Mouse (Mus musculus) midbrain, embryonic 14.5 days (tissue): ENCODE data around the gene Miip. TPM values are rescaled to one million over a fixed set of nuclear protein-coding genes. Genes with fewer than 3 reads are reported as not detected.

ENCODE experiments used
- ATAC-seq: fragments of 200-750 bp; cut with Nextera tagmentation; 2 replicates; pipeline ENCODE4 v1.8.0; 2017; ENCODE audit warnings: moderate number of reproducible peaks, moderate library complexity; ENCODE audit not compliant: low FRiP score, low TSS enrichment
- DNase-seq: peaks from one replicate; pipeline ENCODE4 v3.0.0-alpha.2; 2015
- H3K27ac ChIP-seq: fragments of 300-500 bp; sonication (generic); replicated peaks from 2 replicates; pipeline ENCODE4 v1.5.1; 2014; ENCODE audit warnings: mild to moderate bottlenecking, low read depth, low read length, moderate library complexity
- H3K27me3 ChIP-seq: fragments of 300-500 bp; sonication (generic); 2 replicates; pipeline ENCODE4 v1.6.1; 2014; ENCODE audit warnings: low read length, control low read depth, mixed read lengths; ENCODE audit not compliant: control insufficient read depth, insufficient read depth
- H3K36me3 ChIP-seq: fragments of 300-500 bp; sonication (generic); 2 replicates; pipeline ENCODE4 v1.6.1; 2014; ENCODE audit warnings: low read length, control low read depth; ENCODE audit not compliant: control insufficient read depth, insufficient read depth
- H3K4me1 ChIP-seq: fragments of 300-500 bp; sonication (generic); 2 replicates; pipeline ENCODE4 v1.6.1; 2014; ENCODE audit warnings: mild to moderate bottlenecking, antibody characterized with exemption, low read length, control low read depth; ENCODE audit not compliant: control insufficient read depth, insufficient read depth
- H3K4me2 ChIP-seq: fragments of 300-500 bp; sonication (generic); 2 replicates; pipeline ENCODE4 v1.6.1; 2014; ENCODE audit warnings: mild to moderate bottlenecking, low read length, moderate library complexity
- H3K4me3 ChIP-seq: fragments of 300-500 bp; sonication (generic); replicated peaks from 2 replicates; pipeline ENCODE4 v1.5.1; 2014; ENCODE audit warnings: low read depth, low read length
- H3K9ac ChIP-seq: fragments of 300-500 bp; sonication (generic); replicated peaks from 2 replicates; pipeline ENCODE4 v1.6.1; 2014; ENCODE audit warnings: mild to moderate bottlenecking, low read length, moderate library complexity
- H3K9me3 ChIP-seq: fragments of 300-500 bp; sonication (generic); 2 replicates; pipeline ENCODE4 v1.6.1; 2016; ENCODE audit warnings: low read length, control low read depth, mixed read lengths; ENCODE audit not compliant: control insufficient read depth
- WGBS: fragments of 180-500 bp; shearing (Covaris S2); extraction: QIAGEN DNeasy Blood & Tissue Kit; methylation state at CpG from one replicate; pipeline ENCODE4 v1.1.7; 2014; 5-methylcytosine and 5-hydroxymethylcytosine counted together
- polyA plus RNA-seq: library from polyadenylated mRNA; unstranded; fragments of >200 nt; fragmentation: Nextera tagmentation; extraction: Ambion mirVana; gene quantifications from 2 replicates; pipeline ENCODE4 v1.2.1, GENCODE M21; 2014

Miip gene
- polyA plus RNA-seq, 1 experiment from 2014 or later, result 25.4 TPM

DNA sequence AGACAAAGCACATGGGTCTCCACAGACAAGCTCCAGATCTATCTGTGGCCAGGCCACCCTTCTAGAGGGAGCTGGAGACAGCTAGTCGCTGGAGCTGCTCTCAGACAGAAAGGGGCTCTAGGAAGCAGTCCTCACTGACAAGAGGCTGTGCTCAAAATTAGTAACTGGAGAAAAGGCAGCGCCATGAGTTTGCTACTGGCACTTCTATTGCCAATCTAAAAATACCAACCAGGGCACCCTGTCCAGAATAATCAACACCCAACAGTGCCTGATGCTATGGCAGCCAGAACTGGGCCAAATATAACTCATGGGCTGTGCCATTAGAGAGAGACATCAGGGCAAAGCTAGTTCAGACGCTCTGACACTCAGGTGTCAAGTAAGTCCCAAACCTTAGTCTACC, 28.7 kb upstream of the Miip start:
- Histone ChIP-seq H3K4me2 (no peak overlapping the region), H3K27me3 (no peaks in the 10 kb centered on the region), H3K4me1 (no peaks in the 10 kb centered on the region), H3K36me3 (peaks cover 95% of the 10 kb centered on the region), H3K9ac (no peak overlapping the region), H3K9me3 (no peaks in the 10 kb centered on the region), H3K27ac (no peak overlapping the region), H3K4me3 (no peak overlapping the region)
- no peak for DNase-seq
- no peak for ATAC-seq
- WGBS, result 90% methylated on average over 3 of the region's 3 CpGs

DNA sequence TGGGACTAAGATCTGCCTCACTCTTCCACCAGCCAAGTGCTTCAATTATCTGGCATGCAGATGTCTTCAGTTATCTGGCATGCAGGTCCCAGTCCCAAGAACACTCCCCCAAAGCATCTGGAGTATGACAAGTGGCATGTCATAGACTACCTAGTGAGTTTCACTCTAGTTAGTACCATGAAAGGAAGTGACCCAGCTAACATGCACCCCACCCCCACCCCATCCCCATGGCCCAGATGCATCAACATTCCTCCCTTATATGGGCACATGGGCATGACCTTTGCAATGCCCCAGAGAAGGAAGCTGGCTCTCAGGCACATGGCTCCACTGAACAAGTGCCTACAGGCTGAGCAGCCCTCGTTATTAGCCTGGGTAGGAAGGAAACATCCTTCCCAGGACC, 27.8 kb upstream of the Miip start:
- Histone ChIP-seq H3K4me1 (no peaks in the 10 kb centered on the region), H3K27ac (no peak overlapping the region), H3K4me3 (no peak overlapping the region), H3K9ac (no peak overlapping the region), H3K4me2 (no peak overlapping the region), H3K9me3 (no peaks in the 10 kb centered on the region), H3K27me3 (no peaks in the 10 kb centered on the region), H3K36me3 (peaks cover 95% of the 10 kb centered on the region)
- DNase-seq (no peak), ATAC-seq (no peak)
- 86% methylated on average over 1 of the region's 1 CpGs for WGBS

DNA sequence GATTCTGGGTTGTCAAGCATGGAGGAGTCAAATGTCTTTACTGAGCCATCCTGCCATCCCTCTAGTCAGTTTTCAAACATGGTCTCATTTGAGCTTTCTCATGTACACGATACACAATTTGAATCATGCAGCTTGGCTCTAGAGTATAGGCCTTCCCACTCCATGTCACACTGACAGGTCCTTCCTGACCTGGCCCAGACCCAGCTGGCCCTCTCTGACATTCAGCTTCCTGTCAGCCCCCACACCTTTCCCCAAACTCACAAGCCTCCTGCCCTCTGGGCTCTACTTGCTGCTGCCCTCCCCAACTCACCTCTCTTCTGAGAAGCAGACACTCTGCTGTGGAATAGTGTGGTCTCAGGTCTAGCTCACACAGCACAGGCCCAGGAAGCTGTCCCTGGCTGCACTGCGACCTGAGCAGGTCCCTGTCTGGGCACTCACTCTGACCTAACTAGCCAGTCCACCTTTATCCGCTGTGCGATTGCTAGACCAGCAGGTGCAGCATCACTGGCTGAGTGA, 27.3 kb upstream of the Miip start:
- Histone ChIP-seq H3K9ac (no peak overlapping the region), H3K4me3 (no peak overlapping the region), H3K4me2 (no peak overlapping the region), H3K36me3 (peaks cover 96% of the 10 kb centered on the region), H3K27me3 (no peaks in the 10 kb centered on the region), H3K4me1 (no peaks in the 10 kb centered on the region), H3K9me3 (no peaks in the 10 kb centered on the region), H3K27ac (no peak overlapping the region)
- DNase-seq (no peak), ATAC-seq (no peak)
- 92% methylated on average over 4 of the region's 4 CpGs for WGBS

DNA sequence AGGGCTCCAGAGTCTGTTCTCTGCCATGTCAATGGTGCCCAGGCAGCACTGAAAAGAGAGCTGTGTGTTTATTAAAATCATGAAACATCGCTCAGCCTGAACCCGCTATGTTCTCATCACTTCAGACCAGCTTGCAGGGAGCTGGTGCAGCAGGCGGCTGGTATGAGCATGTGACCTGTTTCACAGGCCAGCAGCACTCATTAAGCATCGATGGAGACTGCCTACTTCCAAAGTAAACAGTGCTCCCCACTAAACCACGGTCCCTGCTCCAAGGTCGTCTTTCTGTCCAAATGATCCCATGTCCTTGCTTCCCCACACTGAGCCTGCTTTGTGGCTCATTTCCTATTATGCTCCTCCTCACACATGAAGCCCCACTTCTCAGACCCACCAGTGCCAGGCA, 21.7 kb upstream of the Miip start:
- no peak overlapping the region for H3K4me3 ChIP-seq
- DNase-seq (no peak), ATAC-seq (no peak)
- no peak overlapping the region for H3K4me2 ChIP-seq
- H3K27me3 ChIP-seq, result no peaks in the 10 kb centered on the region
- H3K9ac ChIP-seq, result no peak overlapping the region
- no peaks in the 10 kb centered on the region for H3K4me1 ChIP-seq
- H3K36me3 ChIP-seq, result peaks cover 91% of the 10 kb centered on the region
- no peaks in the 10 kb centered on the region for H3K9me3 ChIP-seq
- 94% methylated on average over 6 of the region's 6 CpGs for WGBS
- H3K27ac ChIP-seq, result no peak overlapping the region

DNA sequence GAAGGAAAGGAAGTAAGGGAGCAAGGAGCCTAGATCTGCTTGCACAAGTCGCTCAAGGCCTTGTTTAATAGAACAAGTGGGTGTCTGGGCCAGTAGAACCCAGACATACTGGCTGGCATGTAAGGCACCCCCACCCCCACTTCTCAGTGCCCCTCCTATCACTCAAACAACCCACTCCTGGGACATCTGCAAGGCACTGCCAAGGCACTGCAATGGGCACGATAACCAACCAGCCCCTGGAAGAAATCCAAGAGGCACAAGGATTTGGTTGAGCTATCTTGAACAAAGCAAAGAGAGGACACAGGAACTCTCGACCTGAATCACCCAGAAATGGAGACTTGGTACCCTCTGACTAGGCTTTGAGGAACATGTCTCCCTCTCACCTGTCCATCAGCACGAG, 19.6 kb upstream of the Miip start:
- Histone ChIP-seq H3K36me3 (peaks cover 91% of the 10 kb centered on the region), H3K27me3 (no peaks in the 10 kb centered on the region), H3K27ac (no peak overlapping the region), H3K9ac (no peak overlapping the region), H3K9me3 (no peaks in the 10 kb centered on the region), H3K4me2 (no peak overlapping the region), H3K4me3 (no peak overlapping the region), H3K4me1 (no peaks in the 10 kb centered on the region)
- ATAC-seq, result no peak
- WGBS, result 85% methylated on average over 4 of the region's 4 CpGs
- no peak for DNase-seq

DNA sequence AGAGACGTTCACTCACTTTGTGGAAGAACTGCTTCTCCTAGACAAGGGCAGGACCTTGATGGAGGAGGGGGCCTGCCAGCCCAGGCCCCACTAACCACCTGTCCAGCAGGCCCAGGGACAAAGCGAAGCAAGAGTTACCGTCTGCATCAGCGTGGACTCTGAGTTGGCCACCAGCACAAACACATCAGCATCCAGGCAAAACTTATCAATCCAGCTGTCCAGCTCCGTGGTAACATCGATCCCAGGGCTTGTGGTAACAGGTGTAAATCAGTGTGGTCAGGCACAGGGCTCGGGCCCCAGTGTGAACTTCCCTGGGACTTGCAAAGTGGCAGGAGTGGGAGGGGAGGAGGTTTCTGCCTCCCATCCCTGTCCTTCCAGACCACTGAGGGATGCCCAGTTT, 18.7 kb upstream of the Miip start:
- Histone ChIP-seq H3K27me3 (no peaks in the 10 kb centered on the region), H3K4me2 (no peak overlapping the region), H3K4me3 (no peak overlapping the region), H3K27ac (no peak overlapping the region), H3K36me3 (peaks cover 91% of the 10 kb centered on the region), H3K9me3 (no peaks in the 10 kb centered on the region), H3K4me1 (no peaks in the 10 kb centered on the region), H3K9ac (no peak overlapping the region)
- DNase-seq (no peak), ATAC-seq (no peak)
- WGBS, result 95% methylated on average over 7 of the region's 7 CpGs

DNA sequence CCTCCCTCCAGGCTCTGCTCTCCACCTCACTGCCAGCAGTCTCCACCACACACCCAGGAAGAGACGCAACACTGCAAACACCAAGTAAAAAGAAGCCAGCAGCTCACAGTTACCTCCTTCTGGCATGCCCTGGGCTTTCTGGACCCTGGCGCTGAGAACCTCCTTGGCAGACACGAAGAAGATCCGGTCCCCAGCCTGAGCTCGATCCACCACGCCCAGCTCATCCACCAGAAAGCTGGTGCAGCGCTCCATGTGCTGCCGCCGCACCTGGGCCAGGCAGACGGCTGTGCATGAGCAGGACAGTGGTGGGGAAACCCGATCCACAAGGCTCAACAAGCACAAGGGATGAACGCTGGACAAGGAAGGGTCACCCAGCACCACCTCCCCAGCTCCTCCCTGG, 17.5 kb upstream of the Miip start:
- no peaks in the 10 kb centered on the region for H3K4me1 ChIP-seq
- DNase-seq, result no peak
- no peak overlapping the region for H3K4me3 ChIP-seq
- no peak overlapping the region for H3K9ac ChIP-seq
- no peak for ATAC-seq
- no peak overlapping the region for H3K27ac ChIP-seq
- 95% methylated on average over 12 of the region's 12 CpGs for WGBS
- peaks cover 95% of the 10 kb centered on the region for H3K36me3 ChIP-seq
- H3K4me2 ChIP-seq, result no peak overlapping the region
- no peaks in the 10 kb centered on the region for H3K27me3 ChIP-seq
- no peaks in the 10 kb centered on the region for H3K9me3 ChIP-seq

DNA sequence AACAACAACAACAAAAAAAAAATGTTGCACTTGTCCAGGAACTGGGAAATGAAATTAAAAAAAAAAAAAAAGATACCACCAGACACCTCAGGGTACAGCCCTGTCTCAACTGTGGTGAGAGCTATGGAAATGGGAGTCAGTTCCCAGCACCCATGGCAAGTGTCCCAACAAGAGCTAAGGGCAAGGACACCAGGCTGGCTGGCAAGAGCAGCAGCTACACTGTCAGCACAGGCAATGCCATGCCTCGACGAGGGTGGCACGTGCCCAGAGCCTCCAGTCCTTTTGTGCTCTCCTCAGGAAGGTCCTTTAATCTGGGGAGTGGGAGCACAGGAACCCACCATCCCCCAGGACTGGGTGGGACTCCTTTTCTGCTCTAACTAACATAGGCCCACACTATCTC, 15.5 kb upstream of the Miip start:
- Histone ChIP-seq H3K36me3 (peaks cover 95% of the 10 kb centered on the region), H3K4me1 (no peaks in the 10 kb centered on the region), H3K4me3 (no peak overlapping the region), H3K27ac (no peak overlapping the region), H3K27me3 (no peaks in the 10 kb centered on the region), H3K9me3 (no peaks in the 10 kb centered on the region), H3K4me2 (no peak overlapping the region), H3K9ac (no peak overlapping the region)
- no peak for DNase-seq
- WGBS, result 96% methylated on average over 3 of the region's 3 CpGs
- no peak for ATAC-seq

DNA sequence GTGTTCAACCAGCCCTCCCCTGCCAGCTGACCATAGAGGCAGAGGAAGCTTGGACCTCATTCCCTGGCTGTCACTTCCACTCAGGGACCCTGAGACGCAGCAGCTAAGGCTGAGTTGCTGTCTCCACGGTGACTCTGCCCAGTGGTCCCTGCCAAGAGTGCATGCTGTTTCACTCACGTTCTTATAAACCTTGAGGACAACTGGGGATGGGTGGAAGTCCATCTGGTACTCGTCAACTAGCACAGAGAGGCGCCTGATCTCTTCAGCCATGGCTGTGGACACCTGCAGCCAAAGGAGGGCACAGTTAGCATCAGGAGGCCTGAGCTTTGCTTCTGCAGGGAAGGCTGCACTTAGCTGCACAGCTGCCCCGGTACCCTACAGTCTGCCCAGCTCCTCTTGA, 14.4 kb upstream of the Miip start:
- Histone ChIP-seq H3K36me3 (peaks cover 95% of the 10 kb centered on the region), H3K27me3 (no peaks in the 10 kb centered on the region), H3K4me1 (no peaks in the 10 kb centered on the region), H3K27ac (no peak overlapping the region), H3K4me3 (no peak overlapping the region), H3K9ac (no peak overlapping the region), H3K4me2 (no peak overlapping the region), H3K9me3 (no peaks in the 10 kb centered on the region)
- 89% methylated on average over 6 of the region's 6 CpGs for WGBS
- DNase-seq, result no peak
- no peak for ATAC-seq
